Mouse (Mus musculus): ENCODE results near the gene Rap1gds1.

DNA sequence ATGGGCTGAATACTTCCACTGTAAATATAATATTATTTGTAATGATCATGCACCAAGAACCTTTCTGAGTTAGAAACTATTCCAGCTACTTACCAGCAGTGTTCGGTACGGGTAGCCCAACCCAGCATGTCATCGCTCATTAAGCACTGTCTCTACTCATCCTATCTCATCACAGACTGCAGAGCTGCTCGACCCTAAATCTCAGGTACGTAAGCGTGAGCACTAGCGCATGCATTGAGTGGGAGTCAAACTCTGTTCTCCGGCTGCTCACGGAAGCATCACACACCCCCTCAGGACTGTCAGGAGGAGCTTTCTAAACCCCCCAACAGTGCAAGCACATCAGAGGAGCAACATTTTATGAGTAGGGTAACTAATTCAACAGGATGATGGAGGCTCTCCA lies 107.4 kb downstream of the Rap1gds1 start:
- TF ChIP-seq POLR2A (IDR thresholded peaks at IDR 0.05; ENCODE audit: low read depth, low read length), result no peak
- TF ChIP-seq CTCF (IDR thresholded peaks at IDR 0.05; ENCODE audit: extremely low read depth, insufficient read depth, insufficient read length, insufficient replicate concordance), result no peak
